Mouse (Mus musculus) bone marrow, adult 2 months (tissue): Measurements from ENCODE around the gene Shkbp1. TPM values are rescaled to one million over a fixed set of nuclear protein-coding genes. Genes with fewer than 3 reads are reported as not detected.

ENCODE experiments used
- H3K27ac ChIP-seq: fragments of 200-500 bp; 2 replicates; pipeline ENCODE4 v1.5.1; 2012; ENCODE audit warnings: low read depth, mild to moderate bottlenecking, control low read depth, inconsistent platforms, low read length; ENCODE audit not compliant: control insufficient read depth, poor library complexity, insufficient read depth
- H3K4me1 ChIP-seq: fragments of 200-500 bp; 2 replicates; pipeline ENCODE4 v1.6.1; 2011; ENCODE audit warnings: low read length; ENCODE audit not compliant: control insufficient read depth, insufficient read depth
- H3K4me3 ChIP-seq: fragments of 200-500 bp; replicated peaks from 2 replicates; pipeline ENCODE3; 2011; ENCODE audit warnings: mild to moderate bottlenecking, low read depth, low read length, control low read depth; ENCODE audit not compliant: control insufficient read depth
- CTCF ChIP-seq: fragments of 200-500 bp; IDR thresholded peaks from 2 replicates; pipeline ENCODE4 v1.5.1; 2011; ENCODE audit warnings: low read length, control low read depth; ENCODE audit not compliant: control insufficient read depth, insufficient read depth
- POLR2A ChIP-seq: fragments of 200-500 bp; IDR thresholded peaks from 2 replicates; pipeline ENCODE4 v1.6.1; 2011; ENCODE audit warnings: low read depth, mild to moderate bottlenecking, control low read depth, low read length, borderline replicate concordance; ENCODE audit not compliant: control insufficient read depth
- WGBS: fragments of 180-500 bp; shearing (Covaris S2); methylation state at CpG from one replicate; pipeline ENCODE4 v1.1.7; 2018; 5-methylcytosine and 5-hydroxymethylcytosine counted together
- polyA plus RNA-seq: library from polyadenylated mRNA; stranded (reverse); fragments of >200 nt; gene quantifications from 2 replicates; pipeline ENCODE4 v1.2.4, GENCODE M21; 2011; ENCODE audit warnings: low replicate concordance; ENCODE audit not compliant: missing spikeins, insufficient read depth, insufficient read length

Shkbp1 gene
- polyA plus RNA-seq, 1 experiment, result 80.0 TPM

- H3K27ac ChIP-seq, result no peak overlapping the region
- no peak for TF ChIP-seq CTCF
- WGBS, result 4% methylated on average over 22 of the region's 22 CpGs
Measured at GRCm38 (mm10) chr7:27375274-27375673, 19.5 kb upstream of the Shkbp1 start.

GRCm38 (mm10) chr7:27371715-27372462 lies 16.1 kb upstream of the Shkbp1 start:
- no peaks in the 10 kb centered on the region for H3K4me1 ChIP-seq
- WGBS, result 10% methylated on average over 44 of the region's 44 CpGs
- TF ChIP-seq CTCF, result no peak
- no peak for TF ChIP-seq POLR2A

More at GRCm38 (mm10) chr7:27375274-27375673, 19.5 kb upstream of the Shkbp1 start:
- H3K4me1 ChIP-seq, result no peaks in the 10 kb centered on the region
- H3K4me3 ChIP-seq, result no peak overlapping the region

GRCm38 (mm10) chr7:27369111-27369510 lies 13.3 kb upstream of the Shkbp1 start:
- TF ChIP-seq CTCF (no peak), POLR2A (0 out of 2 replicates have a peak, but pooled peaks have one; percentile 11)
- Histone ChIP-seq H3K4me3 (no peak overlapping the region), H3K4me1 (no peaks in the 10 kb centered on the region), H3K27ac (no peak overlapping the region)
- WGBS, result 86% methylated on average over 19 of the region's 19 CpGs

More at GRCm38 (mm10) chr7:27371715-27372462, 16.1 kb upstream of the Shkbp1 start:
- no peak overlapping the region for H3K27ac ChIP-seq
- H3K4me3 ChIP-seq, result no peak overlapping the region

GRCm38 (mm10) chr7:27367976-27368375 lies 12.2 kb upstream of the Shkbp1 start:
- H3K4me1 ChIP-seq, result no peaks in the 10 kb centered on the region
- TF ChIP-seq POLR2A (no peak), CTCF (no peak)
- 12% methylated on average over 11 of the region's 11 CpGs for WGBS
- no peak overlapping the region for H3K27ac ChIP-seq
- no peak overlapping the region for H3K4me3 ChIP-seq

GRCm38 (mm10) chr7:27366082-27366844 lies 10.4 kb upstream of the Shkbp1 start:
- TF ChIP-seq POLR2A (no peak), CTCF (no peak)
- 52% methylated on average over 21 of the region's 21 CpGs for WGBS
- H3K27ac ChIP-seq, result no peak overlapping the region
- H3K4me3 ChIP-seq, result no peak overlapping the region
- H3K4me1 ChIP-seq, result no peaks in the 10 kb centered on the region; the same call in 1 of the 2 replicates

GRCm38 (mm10) chr7:27364379-27364778 lies 8.6 kb upstream of the Shkbp1 start:
- Histone ChIP-seq H3K4me3 (no peak overlapping the region), H3K4me1 (no peaks in the 10 kb centered on the region; the same call in 1 of the 2 replicates), H3K27ac (no peak overlapping the region)
- WGBS, result 6% methylated on average over 29 of the region's 29 CpGs
- TF ChIP-seq CTCF, result no peak
- no peak for TF ChIP-seq POLR2A

GRCm38 (mm10) chr7:27361283-27361946 lies 5.6 kb upstream of the Shkbp1 start:
- H3K4me3 ChIP-seq, result peak overlapping the region; percentile 1
- no peaks in the 10 kb centered on the region; the same call in 1 of the 2 replicates for H3K4me1 ChIP-seq
- under 1% methylated on average over 52 of the region's 52 CpGs for WGBS
- TF ChIP-seq POLR2A, result peak; percentile 35; the same call in 1 of the 2 replicates
- TF ChIP-seq CTCF, result no peak
- H3K27ac ChIP-seq, result no peak overlapping the region

GRCm38 (mm10) chr7:27360749-27361148 lies 4.9 kb upstream of the Shkbp1 start:
- Histone ChIP-seq H3K4me1 (no peaks in the 10 kb centered on the region; the same call in 1 of the 2 replicates), H3K4me3 (no peak overlapping the region), H3K27ac (no peak overlapping the region)
- TF ChIP-seq CTCF (no peak), POLR2A (no peak)
- 67% methylated on average over 6 of the region's 6 CpGs for WGBS
